Mouse (Mus musculus) liver, postnatal 0 days (tissue): ENCODE results near the gene Spp2.

Experiments
- CTCF ChIP-seq: sonication (generic); IDR thresholded peaks from 2 replicates; pipeline ENCODE4 v1.5.1; 2016; ENCODE audit warnings: antibody characterized with exemption, low read depth
- EP300 ChIP-seq: IDR thresholded peaks from 2 replicates; pipeline ENCODE4 v1.6.1; 2016; ENCODE audit warnings: antibody characterized with exemption, low read depth, mild to moderate bottlenecking

DNA sequence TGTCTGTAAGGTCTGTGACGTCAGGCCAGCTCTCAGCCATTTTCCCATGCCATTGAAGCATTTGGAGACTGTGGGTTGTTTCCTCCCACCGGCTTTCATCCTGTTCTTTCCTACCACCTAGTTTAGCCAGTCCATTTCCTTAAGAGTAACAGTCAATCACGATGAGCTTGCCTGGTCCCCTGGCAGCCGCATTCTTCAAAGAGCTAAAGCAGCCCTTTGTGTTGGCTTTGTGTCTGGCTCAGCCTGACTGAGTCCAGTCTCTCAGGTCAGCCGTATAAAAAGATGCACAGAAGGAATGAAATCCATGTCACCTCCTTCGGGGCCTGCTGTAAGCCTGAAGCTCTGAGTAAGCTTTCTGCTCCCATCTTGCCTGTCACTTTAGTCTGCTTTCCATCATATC lies 65.5 kb downstream of the Spp2 start:
- TF ChIP-seq CTCF (no peak), EP300 (no peak)
